Mouse (Mus musculus) adipocyte (in vitro differentiated cells): Measurements from ENCODE around the gene 1810024B03Rik.
A peak's percentile ranks its signal among the peaks of the same experiment; 100 is the strongest.
"Not testable (repeated sequence)": the region's sequence is repeated elsewhere in the genome, so short reads cannot be mapped to it uniquely, and the experiment has no call there.

ENCODE experiments used
- DNase-seq: peaks from one replicate; pipeline ENCODE4 v3.0.0-alpha.2; 2016; ENCODE audit warnings: low spot score

Gene 1810024B03Rik

GRCm38 (mm10) chr2:127207547-127208451 lies at the start of gene 1810024B03Rik, which contains the start of gene Snrnp200:
Gene 1810024B03Rik (minus strand): TSS chr2:127208280.
Gene Snrnp200 (plus strand): TSS chr2:127208386.
- DNase-seq, result peak; percentile 99

- no peak for DNase-seq
These were observed 47.2 kb upstream of the 1810024B03Rik start for GRCm38 (mm10) chr2:127255294-127255693.

- DNase-seq, result no peak
These were observed 46.6 kb upstream of the 1810024B03Rik start for GRCm38 (mm10) chr2:127254604-127255134.

- DNase-seq, result no peak
These were observed 44.7 kb upstream of the 1810024B03Rik start for GRCm38 (mm10) chr2:127252787-127253186.

GRCm38 (mm10) chr2:127251880-127252527 lies 43.9 kb upstream of the 1810024B03Rik start:
- no peak for DNase-seq

- no peak for DNase-seq
These were observed 43.4 kb upstream of the 1810024B03Rik start for GRCm38 (mm10) chr2:127251457-127251856.

- DNase-seq, result no peak
These were observed 42.4 kb upstream of the 1810024B03Rik start for GRCm38 (mm10) chr2:127250291-127251008.

GRCm38 (mm10) chr2:127248334-127249004 lies 40.4 kb upstream of the 1810024B03Rik start:
- DNase-seq, result no peak

- DNase-seq, result peak; percentile 99
These were observed 39.7 kb upstream of the 1810024B03Rik start, which contains the start of the genes Ciao1 and Tmem127 for GRCm38 (mm10) chr2:127247592-127248333. Gene Ciao1 (minus strand): TSS chr2:127247816. Gene Tmem127 (plus strand): TSS chr2:127247908.

GRCm38 (mm10) chr2:127240065-127240464 lies 32.0 kb upstream of the 1810024B03Rik start:
- DNase-seq, result no peak

GRCm38 (mm10) chr2:127237897-127238610 lies 30.0 kb upstream of the 1810024B03Rik start:
- no peak for DNase-seq

GRCm38 (mm10) chr2:127225261-127225660 lies 17.2 kb upstream of the 1810024B03Rik start:
- no peak for DNase-seq

GRCm38 (mm10) chr2:127217746-127218145 lies 9.7 kb upstream of the 1810024B03Rik start:
- no peak for DNase-seq

GRCm38 (mm10) chr2:127210701-127211100 lies 2.6 kb upstream of the 1810024B03Rik start:
- DNase-seq, result no peak

- DNase-seq, result no peak
These were observed 331 bp upstream of the 1810024B03Rik start for GRCm38 (mm10) chr2:127208452-127208769.

- no peak for DNase-seq
These were observed 1.2 kb downstream of the 1810024B03Rik start for GRCm38 (mm10) chr2:127206916-127207315.

- not testable (repeated sequence) for DNase-seq
These were observed 2.1 kb downstream of the 1810024B03Rik start for GRCm38 (mm10) chr2:127205936-127206335.

- DNase-seq, result peak; percentile 76
These were observed 3.1 kb downstream of the 1810024B03Rik start for GRCm38 (mm10) chr2:127204932-127205331.

GRCm38 (mm10) chr2:127189574-127189973 lies 18.5 kb downstream of the 1810024B03Rik start:
- no peak for DNase-seq
